Mouse (Mus musculus): ENCODE results near the gene Nck1. TPM values are rescaled to one million over a fixed set of nuclear protein-coding genes. Genes with fewer than 3 reads are reported as not detected.

The Nck1 gene
- total RNA-seq, 1 experiment: 15.8 TPM

- H3K4me1 ChIP-seq (ENCODE audit: control insufficient read depth in 2 of 2, insufficient read depth in 2 of 2, low read length in 2 of 2, poor library complexity in 1 of 2): no peaks in the 10 kb centered on the region
- H3K36me3 ChIP-seq (ENCODE audit: control insufficient read depth, insufficient read depth, low read length, poor library complexity, severe bottlenecking): peaks cover 2% of the 10 kb centered on the region; the same call in 1 of the 2 replicates
- H3K4me3 ChIP-seq (ENCODE audit: insufficient read depth in 1 of 2, low read depth in 1 of 2, low read length in 2 of 2, poor library complexity in 1 of 2, severe bottlenecking in 1 of 2): no peak overlapping the region
- no peak overlapping the region for H3K27ac ChIP-seq (ENCODE audit: insufficient read depth, low read depth, low read length, poor library complexity, severe bottlenecking)
- in situ Hi-C loops (cut with MboI; ENCODE audit: low sequenced_read_pairs in 2 of 2, unreplicated experiment in 2 of 2): no loop called here
- H3K9me3 ChIP-seq (ENCODE audit: control insufficient read depth, insufficient read depth, low read depth, low read length): no peaks in the 10 kb centered on the region
- no peak overlapping the region for H3K9ac ChIP-seq (ENCODE audit: insufficient read depth, low read depth, low read length, poor library complexity, severe bottlenecking)
- TF ChIP-seq ZC3H11A (IDR thresholded peaks at IDR 0.05; ENCODE audit: borderline replicate concordance, low read depth, low read length): no peak
- TF ChIP-seq HCFC1 (IDR thresholded peaks at IDR 0.05; ENCODE audit: borderline replicate concordance, insufficient read depth, low read length): no peak
- no peak for TF ChIP-seq CHD2 (IDR thresholded peaks at IDR 0.05; ENCODE audit: low read depth, low read length)
- no peak for TF ChIP-seq ZNF384 (IDR thresholded peaks at IDR 0.05; ENCODE audit: low read depth, low read length)
- no peak for TF ChIP-seq MAFK (IDR thresholded peaks at IDR 0.05; ENCODE audit: insufficient read depth, low read depth, low read length)
- DNase-seq (ENCODE audit: low read depth, low spot score): no peak
These were observed 52.2 kb downstream of the Nck1 start for GRCm38 (mm10) chr9:100493611-100494261.

GRCm38 (mm10) chr9:100491424-100491823 is 54.5 kb downstream of the Nck1 start:
- in situ Hi-C loops (cut with MboI; ENCODE audit: low sequenced_read_pairs in 2 of 2, unreplicated experiment in 2 of 2): no loop called here
- DNase-seq (ENCODE audit: low read depth, low spot score): no peak
- Histone ChIP-seq H3K36me3 (ENCODE audit: control insufficient read depth, insufficient read depth, low read length, poor library complexity, severe bottlenecking) (no peaks in the 10 kb centered on the region; the same call in 1 of the 2 replicates), H3K9me3 (ENCODE audit: control insufficient read depth, insufficient read depth, low read depth, low read length) (no peaks in the 10 kb centered on the region), H3K27ac (ENCODE audit: insufficient read depth, low read depth, low read length, poor library complexity, severe bottlenecking) (no peak overlapping the region), H3K4me3 (ENCODE audit: insufficient read depth in 1 of 2, low read depth in 1 of 2, low read length in 2 of 2, poor library complexity in 1 of 2, severe bottlenecking in 1 of 2) (no peak overlapping the region), H3K9ac (ENCODE audit: insufficient read depth, low read depth, low read length, poor library complexity, severe bottlenecking) (no peak overlapping the region), H3K4me1 (ENCODE audit: control insufficient read depth in 2 of 2, insufficient read depth in 2 of 2, low read length in 2 of 2, poor library complexity in 1 of 2) (no peaks in the 10 kb centered on the region)
- TF ChIP-seq ZC3H11A (IDR thresholded peaks at IDR 0.05; ENCODE audit: borderline replicate concordance, low read depth, low read length): no peak
- TF ChIP-seq MAFK (IDR thresholded peaks at IDR 0.05; ENCODE audit: insufficient read depth, low read depth, low read length): no peak
- no peak for TF ChIP-seq ZNF384 (IDR thresholded peaks at IDR 0.05; ENCODE audit: low read depth, low read length)
- no peak for TF ChIP-seq CHD2 (IDR thresholded peaks at IDR 0.05; ENCODE audit: low read depth, low read length)
- no peak for TF ChIP-seq HCFC1 (IDR thresholded peaks at IDR 0.05; ENCODE audit: borderline replicate concordance, insufficient read depth, low read length)

GRCm38 (mm10) chr9:100488969-100489368 is 57.0 kb downstream of the Nck1 start:
- no peak for DNase-seq (ENCODE audit: low read depth, low spot score)
- in situ Hi-C loops (cut with MboI; ENCODE audit: low sequenced_read_pairs in 2 of 2, unreplicated experiment in 2 of 2): no loop called here
- Histone ChIP-seq H3K9me3 (ENCODE audit: control insufficient read depth, insufficient read depth, low read depth, low read length) (no peaks in the 10 kb centered on the region), H3K4me1 (ENCODE audit: control insufficient read depth in 2 of 2, insufficient read depth in 2 of 2, low read length in 2 of 2, poor library complexity in 1 of 2) (no peaks in the 10 kb centered on the region), H3K27ac (ENCODE audit: insufficient read depth, low read depth, low read length, poor library complexity, severe bottlenecking) (no peak overlapping the region), H3K9ac (ENCODE audit: insufficient read depth, low read depth, low read length, poor library complexity, severe bottlenecking) (no peak overlapping the region), H3K36me3 (ENCODE audit: control insufficient read depth, insufficient read depth, low read length, poor library complexity, severe bottlenecking) (no peaks in the 10 kb centered on the region), H3K4me3 (ENCODE audit: insufficient read depth in 1 of 2, low read depth in 1 of 2, low read length in 2 of 2, poor library complexity in 1 of 2, severe bottlenecking in 1 of 2) (no peak overlapping the region)
- TF ChIP-seq ZNF384 (IDR thresholded peaks at IDR 0.05; ENCODE audit: low read depth, low read length) (no peak), ZC3H11A (IDR thresholded peaks at IDR 0.05; ENCODE audit: borderline replicate concordance, low read depth, low read length) (no peak), CHD2 (IDR thresholded peaks at IDR 0.05; ENCODE audit: low read depth, low read length) (no peak), MAFK (IDR thresholded peaks at IDR 0.05; ENCODE audit: insufficient read depth, low read depth, low read length) (no peak), HCFC1 (IDR thresholded peaks at IDR 0.05; ENCODE audit: borderline replicate concordance, insufficient read depth, low read length) (no peak)

GRCm38 (mm10) chr9:100488056-100488713 is 57.7 kb downstream of the Nck1 start:
- Histone ChIP-seq H3K36me3 (ENCODE audit: control insufficient read depth, insufficient read depth, low read length, poor library complexity, severe bottlenecking) (no peaks in the 10 kb centered on the region), H3K4me1 (ENCODE audit: control insufficient read depth in 2 of 2, insufficient read depth in 2 of 2, low read length in 2 of 2, poor library complexity in 1 of 2) (no peaks in the 10 kb centered on the region), H3K27ac (ENCODE audit: insufficient read depth, low read depth, low read length, poor library complexity, severe bottlenecking) (no peak overlapping the region), H3K9me3 (ENCODE audit: control insufficient read depth, insufficient read depth, low read depth, low read length) (no peaks in the 10 kb centered on the region), H3K4me3 (ENCODE audit: insufficient read depth in 1 of 2, low read depth in 1 of 2, low read length in 2 of 2, poor library complexity in 1 of 2, severe bottlenecking in 1 of 2) (no peak overlapping the region), H3K9ac (ENCODE audit: insufficient read depth, low read depth, low read length, poor library complexity, severe bottlenecking) (no peak overlapping the region)
- TF ChIP-seq MAFK (IDR thresholded peaks at IDR 0.05; ENCODE audit: insufficient read depth, low read depth, low read length) (no peak), HCFC1 (IDR thresholded peaks at IDR 0.05; ENCODE audit: borderline replicate concordance, insufficient read depth, low read length) (no peak), ZC3H11A (IDR thresholded peaks at IDR 0.05; ENCODE audit: borderline replicate concordance, low read depth, low read length) (no peak), ZNF384 (IDR thresholded peaks at IDR 0.05; ENCODE audit: low read depth, low read length) (no peak), CHD2 (IDR thresholded peaks at IDR 0.05; ENCODE audit: low read depth, low read length) (no peak)
- no peak for DNase-seq (ENCODE audit: low read depth, low spot score)
- in situ Hi-C loops (cut with MboI; ENCODE audit: low sequenced_read_pairs in 2 of 2, unreplicated experiment in 2 of 2): no loop called here

Data from ES-E14 (cell line).